Mouse (Mus musculus): ENCODE results near the gene Rfx2.

DNA sequence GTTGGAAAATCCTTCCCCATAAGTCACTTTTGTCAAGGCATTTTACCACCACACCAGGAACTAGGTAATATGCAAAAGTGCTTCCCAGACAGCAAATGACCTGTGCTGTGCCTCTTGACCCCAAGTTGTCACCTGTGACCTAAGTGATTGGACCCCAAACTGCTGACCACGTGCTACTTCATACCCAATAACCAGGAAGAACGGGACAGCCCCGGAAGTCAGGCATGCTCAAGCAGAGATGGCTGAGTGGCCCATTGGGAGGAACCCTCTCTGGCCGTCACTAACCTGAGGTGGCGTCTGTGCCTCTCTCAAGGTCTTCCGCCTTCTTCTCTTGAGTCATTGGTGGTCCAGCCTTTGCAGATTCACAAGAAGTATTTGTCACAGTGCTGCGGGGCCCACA is 41.7 kb upstream of the Rfx2 start:
- TF ChIP-seq CTCF (IDR thresholded peaks at IDR 0.05; ENCODE audit: borderline replicate concordance, control insufficient read depth, extremely low read depth, insufficient read depth, low read length, poor library complexity) (no peak), POLR2A (IDR thresholded peaks at IDR 0.05; ENCODE audit: control insufficient read depth, extremely low read depth, insufficient read depth, low read length, poor library complexity) (no peak)
